Mouse (Mus musculus): ENCODE data around the gene Prkcb.
A peak's percentile ranks its signal among the peaks of the same experiment; 100 is the strongest.

The Prkcb gene

GRCm38 (mm10) chr7:122372349-122372748 lies 83.8 kb downstream of the Prkcb start:
- no peak for DNase-seq

- no peak for DNase-seq
These were observed 88.3 kb downstream of the Prkcb start for GRCm38 (mm10) chr7:122376845-122377244.

- no peak for DNase-seq
These were observed 89.4 kb downstream of the Prkcb start for GRCm38 (mm10) chr7:122377967-122378366.

GRCm38 (mm10) chr7:122378473-122378872 lies 89.9 kb downstream of the Prkcb start:
- DNase-seq: peak; percentile 17 to 45

GRCm38 (mm10) chr7:122379292-122379691 lies 90.7 kb downstream of the Prkcb start:
- no peak for DNase-seq

- peak; percentile 72 to 74 for DNase-seq
These were observed 92.0 kb downstream of the Prkcb start for GRCm38 (mm10) chr7:122380336-122381130.

- DNase-seq: peak in 1 of 2 experiments; percentile 36
These were observed 93.0 kb downstream of the Prkcb start for GRCm38 (mm10) chr7:122381560-122381959.

GRCm38 (mm10) chr7:122383260-122383659 lies 94.7 kb downstream of the Prkcb start:
- DNase-seq: no peak

GRCm38 (mm10) chr7:122384891-122385290 lies 96.3 kb downstream of the Prkcb start:
- DNase-seq: no peak

- DNase-seq: no peak
These were observed 98.0 kb downstream of the Prkcb start for GRCm38 (mm10) chr7:122386567-122386966.

- DNase-seq: no peak
These were observed 99.3 kb downstream of the Prkcb start for GRCm38 (mm10) chr7:122387896-122388295.

- DNase-seq: no peak
These were observed 100.3 kb downstream of the Prkcb start for GRCm38 (mm10) chr7:122388858-122389257.

- no peak for DNase-seq
These were observed 101.1 kb downstream of the Prkcb start for GRCm38 (mm10) chr7:122389633-122390032.

GRCm38 (mm10) chr7:122390200-122390599 lies 101.6 kb downstream of the Prkcb start:
- no peak for DNase-seq

GRCm38 (mm10) chr7:122390683-122391082 lies 102.1 kb downstream of the Prkcb start:
- no peak for DNase-seq

- DNase-seq: no peak
These were observed 102.8 kb downstream of the Prkcb start for GRCm38 (mm10) chr7:122391382-122391781.

- DNase-seq: no peak
These were observed 105.4 kb downstream of the Prkcb start for GRCm38 (mm10) chr7:122393964-122394363.

- no peak for DNase-seq
These were observed 106.8 kb downstream of the Prkcb start for GRCm38 (mm10) chr7:122395159-122395975.

- DNase-seq: no peak
These were observed 107.4 kb downstream of the Prkcb start for GRCm38 (mm10) chr7:122395976-122396315.

- no peak for DNase-seq
These were observed 109.1 kb downstream of the Prkcb start for GRCm38 (mm10) chr7:122397699-122398098.

GRCm38 (mm10) chr7:122402041-122402440 lies 113.5 kb downstream of the Prkcb start:
- DNase-seq: no peak

- DNase-seq: peak in 1 of 2 experiments; percentile 31
These were observed 114.8 kb downstream of the Prkcb start for GRCm38 (mm10) chr7:122403343-122403742.

- peak; percentile 73 to 80 for DNase-seq
These were observed 116.2 kb downstream of the Prkcb start for GRCm38 (mm10) chr7:122404571-122405393.

Data from cerebellum, postnatal 36 days (tissue).